Mouse (Mus musculus) hindlimb bud, embryonic 11.5 days (tissue): ENCODE measurements around the gene 4930469K13Rik.
"Not testable (repeated sequence)": the region's sequence is repeated elsewhere in the genome, so short reads cannot be mapped to it uniquely, and the experiment has no call there.

Experiments
- DNase-seq: peaks from one replicate; pipeline ENCODE4 v3.0.0-alpha.2; 2012; ENCODE audit warnings: low read depth, low spot score; ENCODE audit errors: extremely low spot score

The 4930469K13Rik gene

DNA sequence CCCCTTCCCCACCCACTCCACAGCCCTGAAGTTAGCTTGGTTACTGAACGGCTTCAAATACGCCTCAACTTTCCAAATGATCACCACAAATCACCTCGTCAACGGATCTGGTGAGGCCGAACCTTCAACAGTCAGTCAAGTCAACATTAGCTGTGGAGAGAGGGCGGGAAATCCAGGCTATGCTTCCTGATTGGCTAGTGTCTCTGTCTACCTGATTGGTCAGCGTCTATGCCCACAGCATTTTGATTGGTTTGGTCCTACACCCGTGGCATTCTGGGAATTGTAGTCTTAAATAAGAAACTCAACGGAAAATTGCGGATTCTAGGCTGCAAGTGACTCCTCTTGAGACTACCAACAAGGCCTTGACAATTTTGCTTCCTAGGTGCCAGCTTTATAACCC, at the start of gene 4930469K13Rik:
TSS of gene 4930469K13Rik (minus strand) at position 133 of the 400 bp plus-strand sequence.
- DNase-seq: no peak

DNA sequence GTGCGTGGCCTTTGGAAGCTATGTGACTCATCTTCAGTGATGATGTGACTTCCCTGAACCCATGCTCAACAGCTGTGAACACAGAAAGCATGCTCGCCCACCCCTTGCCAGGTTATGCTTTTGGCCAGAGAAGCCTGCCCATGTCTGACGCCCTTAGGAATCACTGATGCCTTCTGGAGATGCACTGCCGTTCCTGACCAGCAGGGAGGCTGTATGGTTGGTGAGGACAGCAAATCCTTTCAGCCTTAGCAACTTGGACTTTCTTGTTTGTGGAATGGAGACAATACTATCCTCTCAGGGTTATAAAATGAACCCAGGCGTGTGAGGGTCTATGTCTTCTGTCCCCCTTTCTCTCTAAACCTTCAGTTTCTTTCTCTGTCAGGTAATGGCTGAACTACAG, 48.6 kb upstream of the 4930469K13Rik start:
- DNase-seq: no peak

DNA sequence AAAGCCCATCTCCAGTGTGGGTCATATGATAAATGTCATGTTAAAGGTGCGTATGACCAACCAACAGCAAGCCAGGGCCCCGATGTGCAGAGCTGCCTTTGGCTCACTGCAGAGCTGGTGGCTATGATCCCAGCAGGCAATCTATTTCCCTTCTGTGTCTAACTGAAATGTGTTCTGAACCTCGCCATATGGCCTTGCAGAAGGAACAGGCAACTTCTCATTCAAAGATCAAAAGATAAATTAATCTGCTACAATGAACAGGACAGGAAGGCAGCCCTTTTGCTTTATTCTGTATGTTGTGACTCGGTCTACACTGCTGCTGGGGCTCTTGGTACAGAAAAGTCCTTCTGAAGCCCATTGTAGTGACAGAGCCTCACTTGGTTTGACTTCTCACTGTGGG, 46.1 kb upstream of the 4930469K13Rik start:
- DNase-seq: no peak

DNA sequence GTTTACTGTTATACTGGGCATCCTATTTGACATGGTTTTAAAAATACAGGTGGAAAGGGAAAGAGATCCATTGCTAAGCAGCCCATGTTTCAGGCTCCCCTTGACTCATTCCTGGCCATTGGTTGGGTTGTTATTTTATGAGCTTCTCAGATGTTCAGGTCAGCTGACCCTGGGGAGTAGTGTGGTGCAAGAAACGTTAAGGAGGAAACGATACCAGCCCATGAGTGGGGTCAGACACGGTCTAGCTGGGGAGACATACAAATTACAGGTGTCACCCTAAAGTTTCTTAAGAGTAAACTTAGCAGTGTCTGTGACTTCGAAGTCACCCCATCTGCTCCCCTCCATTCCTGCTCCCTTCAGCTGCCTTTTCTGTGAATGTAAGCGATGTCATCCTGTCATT, 45.6 kb upstream of the 4930469K13Rik start:
- no peak for DNase-seq

DNA sequence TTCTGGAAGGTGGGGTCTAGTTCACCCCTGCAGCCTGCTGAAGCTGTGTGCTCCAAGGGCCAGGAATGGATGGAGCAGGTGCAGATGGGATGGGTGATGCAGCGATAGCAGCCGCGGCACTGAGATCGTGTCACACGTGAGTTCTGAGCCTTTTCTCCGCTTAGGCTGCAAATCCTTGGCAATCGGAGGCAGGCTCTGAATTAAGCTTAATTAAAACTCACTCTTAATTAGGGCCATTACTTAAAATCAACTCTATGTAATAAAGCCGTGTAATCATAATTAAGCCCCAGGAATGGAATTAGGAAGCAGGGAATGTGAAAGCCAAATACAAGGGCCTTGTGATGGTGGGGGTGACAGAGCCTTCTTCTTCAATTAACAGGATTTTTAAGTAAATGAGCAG, 40.9 kb upstream of the 4930469K13Rik start:
- no peak for DNase-seq

DNA sequence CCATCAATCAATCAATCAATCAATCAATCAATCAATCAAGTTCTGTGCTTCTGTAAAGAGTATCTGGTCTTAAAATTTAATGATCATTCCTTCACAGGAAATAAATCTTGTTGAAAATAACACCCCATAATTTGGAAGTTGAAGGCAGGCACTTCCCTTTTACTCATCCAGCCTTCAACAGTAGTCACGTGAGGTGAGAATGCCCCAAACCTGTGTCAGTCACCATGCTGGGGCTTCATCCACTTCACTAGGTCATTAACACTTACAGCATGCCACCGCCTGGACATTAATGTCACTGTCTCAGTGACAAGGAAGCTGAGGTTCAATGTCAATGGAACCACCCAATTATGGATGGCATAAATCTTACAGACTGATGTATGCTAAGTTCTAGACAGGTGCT, 30.1 kb upstream of the 4930469K13Rik start:
- no peak for DNase-seq

DNA sequence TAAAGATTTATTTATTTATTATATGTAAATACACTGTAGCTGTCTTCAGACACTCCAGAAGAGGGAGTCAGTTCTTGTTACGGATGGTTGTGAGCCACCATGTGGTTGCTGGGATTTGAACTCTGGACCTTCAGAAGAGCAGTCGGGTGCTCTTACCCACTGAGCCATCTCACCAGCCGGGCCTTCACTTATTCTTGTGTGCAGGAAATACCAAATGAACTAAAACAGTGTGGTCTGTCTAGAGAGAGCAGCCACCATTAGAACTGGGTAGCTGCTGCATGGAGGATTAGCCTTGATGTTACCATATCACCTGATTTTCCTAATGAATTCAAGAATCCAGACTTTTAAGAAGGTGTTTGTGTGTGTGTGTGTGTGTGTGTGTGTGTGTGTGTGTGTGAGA, 27.4 kb upstream of the 4930469K13Rik start:
- not testable (repeated sequence) for DNase-seq

DNA sequence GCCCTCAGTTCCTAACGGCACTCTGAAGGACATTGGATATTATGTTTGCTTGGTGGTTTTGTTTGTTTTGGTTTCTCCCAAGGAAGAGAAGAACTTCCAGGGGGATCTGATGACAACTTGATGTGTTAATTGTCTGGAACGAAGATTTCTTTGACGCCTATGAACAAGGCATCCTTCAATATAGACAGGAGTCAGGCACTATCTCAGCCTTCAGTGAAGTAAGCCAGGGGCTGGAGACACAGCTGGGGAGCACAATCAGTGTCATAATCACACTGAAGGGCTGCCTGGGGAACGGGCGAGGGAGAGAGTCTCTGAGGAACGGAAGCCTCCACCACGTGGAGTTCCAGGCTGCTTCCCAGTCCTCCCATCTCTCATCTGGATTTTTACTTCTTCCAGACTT, 26.5 kb upstream of the 4930469K13Rik start:
- DNase-seq: no peak

DNA sequence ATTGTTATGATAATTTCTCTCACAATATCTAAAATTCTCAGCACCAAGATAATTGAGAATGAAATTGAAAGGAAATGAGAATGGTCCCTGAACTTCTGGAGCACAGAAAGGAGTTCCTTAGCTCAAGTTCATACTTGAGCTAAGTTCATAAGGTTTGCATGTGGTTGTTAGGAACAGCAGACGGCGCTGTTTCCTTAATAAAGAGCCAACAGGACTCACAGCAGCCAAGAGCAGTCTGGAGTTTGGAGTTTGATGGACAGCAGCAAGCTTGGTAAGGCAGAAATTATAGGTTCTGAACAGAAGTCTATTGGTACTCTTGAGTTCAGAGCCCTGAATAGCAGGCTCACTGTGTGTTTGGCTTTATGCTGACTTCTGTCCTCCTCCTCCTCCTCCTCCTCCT, 24.8 kb upstream of the 4930469K13Rik start:
- peak; percentile 20 for DNase-seq

DNA sequence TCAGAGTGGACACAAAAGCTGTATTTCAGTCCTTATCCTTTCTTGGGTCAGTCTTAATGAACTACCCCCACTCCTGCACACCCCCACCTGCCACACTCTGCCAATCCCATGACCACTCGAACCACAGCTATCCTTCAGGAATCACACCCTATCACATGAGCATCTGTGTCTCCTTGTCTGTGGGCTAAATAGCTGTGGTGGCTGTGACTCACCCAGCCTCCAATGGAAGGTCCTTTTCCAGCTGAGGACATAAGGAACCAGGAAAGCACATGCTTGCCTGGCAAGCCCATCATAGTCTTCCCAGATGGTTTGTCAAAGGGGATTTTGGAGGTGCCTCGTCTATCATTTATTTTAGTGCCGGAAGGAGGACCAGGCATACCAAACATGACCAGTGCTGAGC, 20.0 kb upstream of the 4930469K13Rik start:
- no peak for DNase-seq

DNA sequence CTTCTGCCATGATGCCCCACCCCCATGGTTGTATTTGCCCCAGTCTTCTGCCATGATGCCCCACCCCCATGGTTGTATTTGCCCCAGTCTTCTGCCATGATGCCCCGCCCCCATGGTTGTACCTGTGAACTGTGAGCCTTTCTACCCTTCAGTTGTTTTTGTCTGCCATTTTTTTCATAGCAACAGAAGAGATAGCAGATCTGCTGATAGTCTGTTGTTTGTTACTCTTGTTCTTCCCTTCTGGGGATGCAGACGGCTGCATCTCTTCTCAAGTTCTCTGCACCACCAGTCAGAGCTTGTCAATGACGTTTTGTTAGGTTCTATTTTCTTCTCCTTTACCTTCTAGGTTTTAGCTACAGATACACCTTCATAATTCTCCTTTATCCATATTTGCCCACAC, 19.2 kb upstream of the 4930469K13Rik start:
- no peak for DNase-seq

DNA sequence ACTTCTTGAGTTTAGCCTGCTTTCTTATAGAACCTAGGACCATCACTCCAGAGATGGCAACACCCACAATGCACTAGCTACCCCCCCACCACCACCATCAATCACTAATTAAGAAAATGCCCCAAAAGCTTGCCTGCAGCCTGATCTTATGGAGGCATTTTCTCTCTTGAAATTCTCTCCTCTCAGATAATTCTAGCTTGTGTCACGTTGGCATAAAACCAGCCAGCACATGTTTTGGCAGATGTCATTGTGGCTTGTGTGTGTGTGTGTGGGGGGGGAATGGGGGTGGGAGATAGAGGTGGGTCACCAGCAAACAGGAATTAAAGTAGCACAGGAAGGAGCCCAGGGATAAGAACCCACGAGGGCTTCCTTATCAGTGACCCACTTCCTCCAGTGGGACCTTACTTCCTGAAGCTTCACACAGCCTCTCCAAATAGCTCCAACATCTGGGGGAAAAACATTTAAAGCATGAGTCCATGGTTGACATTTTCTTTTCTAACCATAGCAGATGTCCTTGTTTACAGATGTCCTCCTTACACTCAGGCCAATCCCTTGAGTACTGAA, 18.3 kb upstream of the 4930469K13Rik start:
- DNase-seq: no peak

DNA sequence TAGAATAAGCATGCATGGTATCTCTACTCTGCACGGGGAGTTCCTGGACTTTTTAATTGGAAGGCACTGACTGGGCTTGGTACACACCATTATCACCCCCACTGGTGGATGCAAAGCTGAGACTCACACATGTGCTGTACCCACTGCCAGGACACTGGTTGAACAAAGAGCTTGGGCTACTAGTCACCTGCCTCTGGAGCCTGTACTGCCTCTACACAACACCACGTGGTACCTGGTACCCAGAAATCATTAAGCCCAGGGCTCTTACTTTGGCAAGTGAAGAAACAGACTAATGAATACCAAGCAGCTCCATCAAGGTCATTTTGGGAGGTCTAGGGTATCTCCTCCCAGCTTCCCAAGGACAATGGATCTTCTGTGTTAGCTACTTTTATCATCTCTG, 15.4 kb upstream of the 4930469K13Rik start:
- DNase-seq: no peak

DNA sequence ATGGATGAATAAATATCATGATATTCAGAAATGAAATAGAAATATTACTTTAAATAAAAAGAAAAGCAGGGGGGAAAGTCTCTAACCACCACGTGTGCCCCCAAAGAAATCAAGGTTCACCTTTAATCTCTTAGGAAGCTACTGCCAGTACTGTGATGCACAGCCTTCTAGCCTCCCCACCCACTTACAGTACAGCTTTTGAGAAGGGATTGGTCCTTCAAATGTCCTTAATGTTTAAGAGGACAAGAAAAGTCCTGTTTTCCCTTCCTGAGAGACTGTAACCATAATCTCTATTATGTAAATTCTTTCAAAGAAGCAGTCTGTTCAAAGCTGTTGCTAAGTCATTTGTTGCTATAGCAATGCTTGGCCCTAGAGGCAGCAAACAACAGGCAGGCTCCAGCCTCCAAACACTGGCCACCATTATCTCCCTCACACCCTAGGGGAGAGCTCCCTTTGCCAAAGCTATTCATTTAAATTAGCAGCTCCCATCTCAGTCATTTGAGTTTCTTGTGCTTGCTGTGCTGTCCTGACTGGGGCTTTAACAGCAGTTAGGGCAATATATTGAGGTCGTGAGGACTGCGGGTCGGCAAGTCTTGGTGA, 14.5 kb upstream of the 4930469K13Rik start:
- DNase-seq: no peak

DNA sequence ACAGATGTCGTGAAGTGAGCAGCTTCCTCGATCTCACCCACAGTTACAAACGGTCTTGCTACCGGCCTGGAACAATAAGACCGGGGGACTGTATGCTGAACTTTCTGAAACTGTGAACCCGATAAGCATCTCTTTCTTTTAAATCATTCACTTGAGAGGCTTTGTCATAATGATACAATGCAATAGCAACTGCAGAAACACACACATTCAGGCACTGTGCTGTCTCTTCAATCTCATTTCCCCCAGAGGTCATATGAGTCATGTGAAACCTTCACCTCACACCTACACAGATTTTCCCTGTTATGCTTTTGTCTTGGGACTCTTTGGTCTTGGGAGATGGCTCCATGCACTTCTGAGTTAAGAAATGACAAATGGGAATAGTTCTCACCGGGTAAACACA, 13.6 kb upstream of the 4930469K13Rik start:
- DNase-seq: no peak

DNA sequence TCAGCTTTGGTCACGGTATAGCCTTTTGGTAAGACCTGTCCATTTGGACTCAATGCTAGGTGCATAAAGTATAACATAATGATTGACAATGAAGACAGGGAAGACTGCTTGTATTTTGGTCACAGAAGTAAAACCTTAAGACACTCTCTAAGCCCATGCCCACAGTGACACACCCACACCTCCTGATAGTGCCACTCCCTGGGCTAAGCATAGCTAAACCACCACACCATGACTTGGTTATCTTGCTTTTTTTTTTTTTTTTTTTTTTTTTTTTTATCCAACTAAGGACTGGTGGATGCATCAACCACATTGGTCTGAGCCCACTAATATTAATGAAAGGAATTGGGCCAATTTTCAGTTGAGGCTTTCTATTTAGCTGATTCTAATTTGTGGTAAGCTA, 10.9 kb upstream of the 4930469K13Rik start:
- no peak for DNase-seq

DNA sequence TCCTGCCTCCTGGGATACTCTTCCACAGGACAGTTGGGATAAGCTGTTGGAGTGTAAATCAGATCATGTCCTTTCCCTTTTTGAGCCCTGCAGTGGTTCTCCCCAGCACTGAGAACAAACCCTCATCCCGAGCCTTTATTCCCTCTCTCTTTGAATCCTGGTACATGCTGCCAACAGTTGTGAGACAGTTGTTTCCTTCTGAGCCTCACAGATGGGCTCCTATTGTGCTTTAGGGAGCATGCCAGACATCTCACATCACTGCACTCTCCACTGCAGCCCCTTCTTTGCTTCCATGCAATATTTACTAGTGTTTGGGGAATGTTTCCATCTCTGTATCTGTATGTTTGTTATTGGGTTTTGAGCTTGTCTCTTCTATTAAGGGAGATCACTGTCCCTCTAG, 6.6 kb upstream of the 4930469K13Rik start:
- no peak for DNase-seq

DNA sequence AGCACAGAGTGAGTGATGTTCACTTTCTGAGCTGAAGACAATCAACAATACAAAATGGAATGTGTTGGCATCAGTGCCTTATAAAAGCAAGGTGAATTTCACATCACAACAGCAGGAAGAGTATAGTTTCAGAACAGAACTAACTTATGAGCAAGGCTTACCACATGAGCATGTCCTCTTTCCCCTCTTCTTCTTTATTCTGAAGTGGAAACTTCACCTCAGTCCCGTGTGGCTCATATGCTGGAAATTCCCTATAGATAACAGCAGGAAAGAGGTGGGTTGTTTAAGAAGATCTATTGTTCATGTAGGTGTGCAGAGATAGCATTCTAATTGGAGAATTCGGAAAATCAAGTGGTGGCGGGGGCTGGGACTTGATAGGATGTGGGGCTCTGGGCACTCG, 3.5 kb upstream of the 4930469K13Rik start:
- no peak for DNase-seq

DNA sequence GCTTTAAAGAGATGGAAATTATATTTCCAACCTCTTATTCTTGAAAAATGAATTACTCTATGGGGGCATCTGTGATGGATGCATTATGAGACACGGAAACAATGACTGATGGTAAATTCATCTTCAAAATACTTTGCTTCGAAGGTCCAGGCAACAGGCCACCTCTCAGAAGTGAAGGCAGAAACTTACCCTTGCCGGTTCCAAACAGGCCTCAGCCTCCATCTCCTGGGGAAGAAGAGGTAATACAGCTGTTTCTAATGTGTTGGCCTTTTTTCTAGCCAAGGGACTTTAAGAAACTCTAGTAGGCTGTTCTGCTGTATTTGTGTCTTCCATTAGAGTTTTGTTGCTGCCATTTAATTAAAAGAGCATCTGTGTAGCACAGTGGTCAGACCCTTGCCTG, 11.3 kb downstream of the 4930469K13Rik start:
- no peak for DNase-seq

DNA sequence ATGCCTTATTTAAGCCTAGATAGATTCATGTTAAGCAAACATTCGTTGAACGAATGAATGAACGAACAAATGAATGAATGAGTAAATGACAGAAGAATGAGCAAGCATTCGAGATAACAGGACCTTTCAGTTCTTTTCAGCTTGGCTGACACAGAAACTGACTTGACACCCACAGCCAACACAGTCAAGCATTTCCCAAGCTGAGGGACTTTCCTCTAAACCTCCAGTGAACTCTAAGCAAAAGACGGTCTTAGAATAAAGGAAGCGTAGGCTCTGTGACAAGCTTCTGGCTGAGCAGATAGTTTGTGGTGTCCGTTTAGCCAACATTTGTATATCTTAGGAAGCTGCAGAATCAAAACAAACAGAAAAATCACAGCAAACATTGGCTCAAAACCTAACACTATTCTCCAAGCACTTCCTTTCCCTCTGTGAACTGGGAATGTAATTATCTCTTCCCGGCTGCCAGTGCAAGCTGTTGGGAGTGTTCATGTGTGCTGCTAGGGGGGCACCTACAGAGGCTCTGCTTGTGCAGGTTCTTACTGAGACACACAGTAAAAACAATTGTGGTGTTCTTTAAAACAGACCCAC, 12.1 kb downstream of the 4930469K13Rik start:
- no peak for DNase-seq

DNA sequence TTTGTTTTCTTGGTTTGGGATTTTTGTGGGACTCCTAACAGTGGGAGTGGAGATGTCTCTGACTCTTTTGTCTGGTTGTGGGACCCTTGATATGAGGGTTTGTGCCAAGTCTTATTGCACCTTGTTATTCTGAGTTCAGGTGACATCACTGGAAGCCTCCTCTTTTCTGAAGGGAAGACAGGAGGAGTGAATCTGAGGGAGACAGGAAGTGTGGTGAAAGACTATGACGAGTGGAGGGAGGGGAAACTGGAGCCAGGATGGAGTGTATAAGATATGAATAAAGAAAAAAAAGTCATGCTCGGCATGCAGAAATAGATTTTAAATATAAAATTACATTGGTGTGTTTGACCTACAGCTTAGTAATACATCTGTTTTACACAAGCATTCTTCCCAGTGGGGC, 13.7 kb downstream of the 4930469K13Rik start:
- DNase-seq: no peak

DNA sequence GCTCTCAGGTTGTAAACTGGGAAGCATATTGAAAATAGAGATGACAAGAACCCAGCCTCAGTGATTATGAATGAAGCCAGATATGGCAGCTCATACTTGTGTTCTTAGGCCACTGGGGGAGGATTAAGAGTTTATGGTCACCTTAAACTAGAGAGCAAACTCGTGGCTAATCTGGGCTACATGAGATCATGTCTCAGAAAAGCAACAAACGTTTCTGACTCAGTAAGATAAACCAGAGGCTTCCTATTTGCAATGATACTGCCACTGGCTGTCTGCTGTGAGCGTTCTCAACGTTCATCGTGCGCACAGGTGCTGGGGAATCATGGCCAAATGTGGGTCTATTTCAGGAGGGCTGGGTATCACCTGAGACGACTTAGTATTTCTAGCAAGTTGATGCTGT, 14.6 kb downstream of the 4930469K13Rik start:
- no peak for DNase-seq
